Mouse (Mus musculus): ENCODE measurements at regions not wholly inside any gene's neighbourhood (a gene's known extent, or its start where the extent isn't known, plus 50 kb on each side); places are given as distances from the start of the nearest gene placed in this dataset.

GRCm38 (mm10) chr2:108584799-108585198, 695.7 kb upstream of the Kif18a start:
- no peaks in the 10 kb centered on the region for H3K36me3 ChIP-seq (ENCODE audit: control insufficient read depth, insufficient read depth, low read length)
- no peak for ATAC-seq (ENCODE audit: insufficient number of reproducible peaks, low FRiP score, low TSS enrichment, low read depth)
- DNase-seq (ENCODE audit: low spot score), result no peak
- no peaks in the 10 kb centered on the region for H3K9me3 ChIP-seq (ENCODE audit: control insufficient read depth, low read length)
- no peak overlapping the region for H3K9ac ChIP-seq (ENCODE audit: low read length)
- H3K4me2 ChIP-seq (ENCODE audit: low read depth, severe bottlenecking), result no peak overlapping the region
- no peak overlapping the region for H3K27ac ChIP-seq (replicated peaks; ENCODE audit: low read depth, low read length)
- no peaks in the 10 kb centered on the region for H3K27me3 ChIP-seq (ENCODE audit: control insufficient read depth, insufficient read depth, low read length)
- H3K4me3 ChIP-seq (ENCODE audit: low read depth, low read length), result no peak overlapping the region
- H3K4me1 ChIP-seq (ENCODE audit: control insufficient read depth, insufficient read depth, low read length), result no peaks in the 10 kb centered on the region

GRCm38 (mm10) chr2:108593555-108593954, 687.0 kb upstream of the Kif18a start:
- H3K9me3 ChIP-seq (ENCODE audit: control insufficient read depth, low read length), result no peaks in the 10 kb centered on the region
- no peak overlapping the region for H3K27ac ChIP-seq (replicated peaks; ENCODE audit: low read depth, low read length)
- DNase-seq (ENCODE audit: low spot score), result no peak
- ATAC-seq (ENCODE audit: insufficient number of reproducible peaks, low FRiP score, low TSS enrichment, low read depth), result no peak
- H3K4me3 ChIP-seq (ENCODE audit: low read depth, low read length), result no peak overlapping the region
- WGBS, result 97% methylated on average over 3 of the region's 3 CpGs
- no peak overlapping the region for H3K4me2 ChIP-seq (ENCODE audit: low read depth, severe bottlenecking)
- no peaks in the 10 kb centered on the region for H3K4me1 ChIP-seq (ENCODE audit: control insufficient read depth, insufficient read depth, low read length)
- no peaks in the 10 kb centered on the region for H3K27me3 ChIP-seq (ENCODE audit: control insufficient read depth, insufficient read depth, low read length)
- no peaks in the 10 kb centered on the region for H3K36me3 ChIP-seq (ENCODE audit: control insufficient read depth, insufficient read depth, low read length)
- H3K9ac ChIP-seq (ENCODE audit: low read length), result no peak overlapping the region

- Histone ChIP-seq H3K9ac (ENCODE audit: low read length) (no peak overlapping the region), H3K9me3 (ENCODE audit: control insufficient read depth, low read length) (no peaks in the 10 kb centered on the region), H3K27me3 (ENCODE audit: control insufficient read depth, insufficient read depth, low read length) (no peaks in the 10 kb centered on the region), H3K27ac (replicated peaks; ENCODE audit: low read depth, low read length) (no peak overlapping the region), H3K4me2 (ENCODE audit: low read depth, severe bottlenecking) (no peak overlapping the region), H3K4me1 (ENCODE audit: control insufficient read depth, insufficient read depth, low read length) (no peaks in the 10 kb centered on the region), H3K4me3 (ENCODE audit: low read depth, low read length) (no peak overlapping the region), H3K36me3 (ENCODE audit: control insufficient read depth, insufficient read depth, low read length) (no peaks in the 10 kb centered on the region)
- ATAC-seq (ENCODE audit: insufficient number of reproducible peaks, low FRiP score, low TSS enrichment, low read depth) (no peak), DNase-seq (ENCODE audit: low spot score) (no peak)
- WGBS, result 67% methylated on average over 1 of the region's 1 CpGs
These were observed 680.2 kb upstream of the Kif18a start for GRCm38 (mm10) chr2:108600346-108600745.

- DNase-seq (ENCODE audit: low spot score) (no peak), ATAC-seq (ENCODE audit: insufficient number of reproducible peaks, low FRiP score, low TSS enrichment, low read depth) (no peak)
- no peak overlapping the region for H3K4me2 ChIP-seq (ENCODE audit: low read depth, severe bottlenecking)
- H3K27ac ChIP-seq (replicated peaks; ENCODE audit: low read depth, low read length), result no peak overlapping the region
- H3K9me3 ChIP-seq (ENCODE audit: control insufficient read depth, low read length), result no peaks in the 10 kb centered on the region
- H3K36me3 ChIP-seq (ENCODE audit: control insufficient read depth, insufficient read depth, low read length), result no peaks in the 10 kb centered on the region
- no peak overlapping the region for H3K4me3 ChIP-seq (ENCODE audit: low read depth, low read length)
- no peaks in the 10 kb centered on the region for H3K27me3 ChIP-seq (ENCODE audit: control insufficient read depth, insufficient read depth, low read length)
- H3K9ac ChIP-seq (ENCODE audit: low read length), result no peak overlapping the region
- H3K4me1 ChIP-seq (ENCODE audit: control insufficient read depth, insufficient read depth, low read length), result no peaks in the 10 kb centered on the region
These were observed 661.0 kb upstream of the Kif18a start for GRCm38 (mm10) chr2:108619580-108619979.

GRCm38 (mm10) chr2:108622367-108623162, 658.0 kb upstream of the Kif18a start:
- 80% methylated on average over 4 of the region's 4 CpGs for WGBS
- no peak overlapping the region for H3K9ac ChIP-seq (ENCODE audit: low read length)
- no peaks in the 10 kb centered on the region for H3K4me1 ChIP-seq (ENCODE audit: control insufficient read depth, insufficient read depth, low read length)
- ATAC-seq (ENCODE audit: insufficient number of reproducible peaks, low FRiP score, low TSS enrichment, low read depth) (no peak), DNase-seq (ENCODE audit: low spot score) (no peak)
- H3K27ac ChIP-seq (replicated peaks; ENCODE audit: low read depth, low read length), result no peak overlapping the region
- H3K9me3 ChIP-seq (ENCODE audit: control insufficient read depth, low read length), result no peaks in the 10 kb centered on the region
- H3K4me2 ChIP-seq (ENCODE audit: low read depth, severe bottlenecking), result no peak overlapping the region
- no peaks in the 10 kb centered on the region for H3K27me3 ChIP-seq (ENCODE audit: control insufficient read depth, insufficient read depth, low read length)
- no peaks in the 10 kb centered on the region for H3K36me3 ChIP-seq (ENCODE audit: control insufficient read depth, insufficient read depth, low read length)
- no peak overlapping the region for H3K4me3 ChIP-seq (ENCODE audit: low read depth, low read length)

GRCm38 (mm10) chr2:108635644-108636043, 644.9 kb upstream of the Kif18a start:
- ATAC-seq (ENCODE audit: insufficient number of reproducible peaks, low FRiP score, low TSS enrichment, low read depth), result no peak
- no peak overlapping the region for H3K27ac ChIP-seq (replicated peaks; ENCODE audit: low read depth, low read length)

GRCm38 (mm10) chr2:108660697-108661388, 619.7 kb upstream of the Kif18a start:
- no peak overlapping the region for H3K4me2 ChIP-seq (ENCODE audit: low read depth, severe bottlenecking)
- ATAC-seq (ENCODE audit: insufficient number of reproducible peaks, low FRiP score, low TSS enrichment, low read depth), result no peak

More at GRCm38 (mm10) chr2:108635644-108636043, 644.9 kb upstream of the Kif18a start:
- WGBS, result 88% methylated on average over 4 of the region's 4 CpGs
- no peaks in the 10 kb centered on the region for H3K4me1 ChIP-seq (ENCODE audit: control insufficient read depth, insufficient read depth, low read length)
- H3K4me2 ChIP-seq (ENCODE audit: low read depth, severe bottlenecking), result no peak overlapping the region
- H3K4me3 ChIP-seq (ENCODE audit: low read depth, low read length), result no peak overlapping the region
- H3K9me3 ChIP-seq (ENCODE audit: control insufficient read depth, low read length), result no peaks in the 10 kb centered on the region
- DNase-seq (ENCODE audit: low spot score), result no peak
- H3K36me3 ChIP-seq (ENCODE audit: control insufficient read depth, insufficient read depth, low read length), result no peaks in the 10 kb centered on the region
- H3K27me3 ChIP-seq (ENCODE audit: control insufficient read depth, insufficient read depth, low read length), result no peaks in the 10 kb centered on the region
- no peak overlapping the region for H3K9ac ChIP-seq (ENCODE audit: low read length)

GRCm38 (mm10) chr2:108677777-108678380, 602.7 kb upstream of the Kif18a start:
- no peak overlapping the region for H3K27ac ChIP-seq (replicated peaks; ENCODE audit: low read depth, low read length)
- H3K36me3 ChIP-seq (ENCODE audit: control insufficient read depth, insufficient read depth, low read length), result no peaks in the 10 kb centered on the region
- H3K9ac ChIP-seq (ENCODE audit: low read length), result no peak overlapping the region
- H3K27me3 ChIP-seq (ENCODE audit: control insufficient read depth, insufficient read depth, low read length), result no peaks in the 10 kb centered on the region
- WGBS, result 53% methylated on average over 2 of the region's 2 CpGs
- H3K4me2 ChIP-seq (ENCODE audit: low read depth, severe bottlenecking), result no peak overlapping the region
- H3K9me3 ChIP-seq (ENCODE audit: control insufficient read depth, low read length), result no peaks in the 10 kb centered on the region
- no peaks in the 10 kb centered on the region for H3K4me1 ChIP-seq (ENCODE audit: control insufficient read depth, insufficient read depth, low read length)
- DNase-seq (ENCODE audit: low spot score) (no peak), ATAC-seq (ENCODE audit: insufficient number of reproducible peaks, low FRiP score, low TSS enrichment, low read depth) (no peak)
- H3K4me3 ChIP-seq (ENCODE audit: low read depth, low read length), result no peak overlapping the region

More at GRCm38 (mm10) chr2:108660697-108661388, 619.7 kb upstream of the Kif18a start:
- no peaks in the 10 kb centered on the region for H3K36me3 ChIP-seq (ENCODE audit: control insufficient read depth, insufficient read depth, low read length)
- no peaks in the 10 kb centered on the region for H3K4me1 ChIP-seq (ENCODE audit: control insufficient read depth, insufficient read depth, low read length)
- no peak overlapping the region for H3K9ac ChIP-seq (ENCODE audit: low read length)
- no peak overlapping the region for H3K27ac ChIP-seq (replicated peaks; ENCODE audit: low read depth, low read length)
- H3K27me3 ChIP-seq (ENCODE audit: control insufficient read depth, insufficient read depth, low read length), result no peaks in the 10 kb centered on the region
- DNase-seq (ENCODE audit: low spot score), result no peak
- no peak overlapping the region for H3K4me3 ChIP-seq (ENCODE audit: low read depth, low read length)
- WGBS, result 86% methylated on average over 4 of the region's 4 CpGs
- H3K9me3 ChIP-seq (ENCODE audit: control insufficient read depth, low read length), result no peaks in the 10 kb centered on the region

All from limb, embryonic 11.5 days (tissue).